Mouse (Mus musculus) small intestine, adult 2 months (tissue): Measurements from ENCODE around the gene Rad51b.

Source experiments
- CTCF ChIP-seq: fragments of 200-500 bp; IDR thresholded peaks from 2 replicates; pipeline ENCODE4 v1.5.1; 2012; ENCODE audit warnings: low read depth, mild to moderate bottlenecking, control low read depth, inconsistent platforms, low read length, moderate library complexity, mixed read lengths; ENCODE audit not compliant: insufficient replicate concordance, insufficient read length; ENCODE audit errors: extremely low read depth
- POLR2A ChIP-seq: fragments of 200-500 bp; IDR thresholded peaks from 2 replicates; pipeline ENCODE4 v1.6.1; 2012; ENCODE audit warnings: low read depth, mild to moderate bottlenecking, control low read depth, inconsistent platforms, low read length, moderate library complexity

- TF ChIP-seq POLR2A (no peak), CTCF (no peak)
Measured at GRCm38 (mm10) chr12:79383583-79383982, 86.5 kb downstream of the Rad51b start.
